Mouse (Mus musculus): Measurements from ENCODE around the gene Tsacc. TPM values are rescaled to one million over a fixed set of nuclear protein-coding genes. Genes with fewer than 3 reads are reported as not detected.
A peak's percentile ranks its signal among the peaks of the same experiment; 100 is the strongest.

Tsacc gene
- 4.3 and 8.6 TPM in 2 replicates for polyA plus RNA-seq (2012; rRNA removed)
- 9.4 and 14.3 TPM in 2 replicates for polyA plus RNA-seq (2014; fragmentation: Nextera tagmentation; extraction: Ambion mirVana)

GRCm38 (mm10) chr3:88296561-88297318 is at the start of gene Tsacc, which contains the start of gene Cct3:
Gene Tsacc (minus strand): TSS chr3:88296999.
Gene Cct3 (plus strand): TSS chr3:88297116.
- under 1% methylated on average over 44 of the region's 44 CpGs for WGBS
- ATAC-seq (ENCODE audit: low FRiP score, low read depth) (peak; percentile 98), DNase-seq (ENCODE audit: low spot score) (peak; percentile 98)
- Histone ChIP-seq H3K9ac (ENCODE audit: low read depth, low read length, severe bottlenecking) (peak within 1 kb of the TSS; percentile 84), H3K27ac (replicated peaks; ENCODE audit: low read depth, low read length) (peak within 1 kb of the TSS; percentile 86), H3K4me1 (ENCODE audit: control insufficient read depth, insufficient read depth, low read length) (peaks cover 12% of the 10 kb centered on the region), H3K27me3 (ENCODE audit: control insufficient read depth, insufficient read depth, low read length) (no peaks in the 10 kb centered on the region), H3K9me3 (ENCODE audit: control insufficient read depth, low read length) (no peaks in the 10 kb centered on the region), H3K4me3 (replicated peaks; ENCODE audit: low read length) (peak within 1 kb of the TSS; percentile 80), H3K36me3 (ENCODE audit: control insufficient read depth, insufficient read depth, low read length) (peaks cover 26% of the 10 kb centered on the region), H3K4me2 (replicated peaks; ENCODE audit: low read depth, low read length, severe bottlenecking) (peak within 1 kb of the TSS; percentile 70)
- TF ChIP-seq POLR2A (IDR thresholded peaks at IDR 0.05; ENCODE audit: borderline replicate concordance, extremely low read depth, insufficient read depth, insufficient read length), result peak; percentile 79; the same call in 1 of the 2 replicates

- ATAC-seq (ENCODE audit: low FRiP score, low read depth) (no peak), DNase-seq (ENCODE audit: low spot score) (no peak)
- Histone ChIP-seq H3K9ac (ENCODE audit: low read depth, low read length, severe bottlenecking) (no peak overlapping the region), H3K9me3 (ENCODE audit: control insufficient read depth, low read length) (no peaks in the 10 kb centered on the region), H3K27ac (replicated peaks; ENCODE audit: low read depth, low read length) (no peak overlapping the region), H3K27me3 (ENCODE audit: control insufficient read depth, insufficient read depth, low read length) (no peaks in the 10 kb centered on the region), H3K4me1 (ENCODE audit: control insufficient read depth, insufficient read depth, low read length) (peaks cover 12% of the 10 kb centered on the region), H3K36me3 (ENCODE audit: control insufficient read depth, insufficient read depth, low read length) (peaks cover 27% of the 10 kb centered on the region), H3K4me3 (replicated peaks; ENCODE audit: low read length) (no peak overlapping the region), H3K4me2 (replicated peaks; ENCODE audit: low read depth, low read length, severe bottlenecking) (no peak overlapping the region)
- TF ChIP-seq POLR2A (IDR thresholded peaks at IDR 0.05; ENCODE audit: borderline replicate concordance, extremely low read depth, insufficient read depth, insufficient read length), result no peak
- 81% methylated on average over 3 of the region's 3 CpGs for WGBS
These were observed 42.2 kb upstream of the Tsacc start for GRCm38 (mm10) chr3:88339006-88339405.

DNA sequence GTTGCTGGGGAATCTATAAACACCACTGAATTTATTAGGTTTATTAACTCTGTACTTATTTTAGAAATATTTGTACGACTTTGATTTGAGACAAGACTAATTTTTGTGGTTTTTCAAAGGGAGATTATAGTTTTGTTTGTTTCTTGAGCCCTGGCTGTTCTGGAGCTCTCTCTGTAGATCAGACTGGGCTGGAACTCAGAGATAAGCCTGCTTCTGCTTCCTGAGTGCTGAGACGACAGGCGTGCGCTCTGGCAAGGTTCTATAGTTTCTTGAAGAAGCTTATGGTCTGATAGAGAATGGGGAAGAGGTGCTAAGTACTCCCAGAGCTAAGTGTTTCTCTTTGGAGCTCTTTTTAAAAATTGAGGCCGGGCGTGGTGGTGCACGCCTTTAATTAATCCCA is 41.5 kb upstream of the Tsacc start:
- peaks cover 12% of the 10 kb centered on the region for H3K4me1 ChIP-seq (ENCODE audit: control insufficient read depth, insufficient read depth, low read length)
- ATAC-seq (ENCODE audit: low FRiP score, low read depth) (no peak), DNase-seq (ENCODE audit: low spot score) (no peak)
- H3K27me3 ChIP-seq (ENCODE audit: control insufficient read depth, insufficient read depth, low read length), result no peaks in the 10 kb centered on the region
- H3K9ac ChIP-seq (ENCODE audit: low read depth, low read length, severe bottlenecking), result no peak overlapping the region
- H3K9me3 ChIP-seq (ENCODE audit: control insufficient read depth, low read length), result no peaks in the 10 kb centered on the region
- H3K27ac ChIP-seq (replicated peaks; ENCODE audit: low read depth, low read length), result no peak overlapping the region
- 89% methylated on average over 7 of the region's 7 CpGs for WGBS
- H3K36me3 ChIP-seq (ENCODE audit: control insufficient read depth, insufficient read depth, low read length), result peaks cover 20% of the 10 kb centered on the region
- H3K4me3 ChIP-seq (replicated peaks; ENCODE audit: low read length), result no peak overlapping the region
- no peak overlapping the region for H3K4me2 ChIP-seq (replicated peaks; ENCODE audit: low read depth, low read length, severe bottlenecking)
- TF ChIP-seq POLR2A (IDR thresholded peaks at IDR 0.05; ENCODE audit: borderline replicate concordance, extremely low read depth, insufficient read depth, insufficient read length), result no peak

DNA sequence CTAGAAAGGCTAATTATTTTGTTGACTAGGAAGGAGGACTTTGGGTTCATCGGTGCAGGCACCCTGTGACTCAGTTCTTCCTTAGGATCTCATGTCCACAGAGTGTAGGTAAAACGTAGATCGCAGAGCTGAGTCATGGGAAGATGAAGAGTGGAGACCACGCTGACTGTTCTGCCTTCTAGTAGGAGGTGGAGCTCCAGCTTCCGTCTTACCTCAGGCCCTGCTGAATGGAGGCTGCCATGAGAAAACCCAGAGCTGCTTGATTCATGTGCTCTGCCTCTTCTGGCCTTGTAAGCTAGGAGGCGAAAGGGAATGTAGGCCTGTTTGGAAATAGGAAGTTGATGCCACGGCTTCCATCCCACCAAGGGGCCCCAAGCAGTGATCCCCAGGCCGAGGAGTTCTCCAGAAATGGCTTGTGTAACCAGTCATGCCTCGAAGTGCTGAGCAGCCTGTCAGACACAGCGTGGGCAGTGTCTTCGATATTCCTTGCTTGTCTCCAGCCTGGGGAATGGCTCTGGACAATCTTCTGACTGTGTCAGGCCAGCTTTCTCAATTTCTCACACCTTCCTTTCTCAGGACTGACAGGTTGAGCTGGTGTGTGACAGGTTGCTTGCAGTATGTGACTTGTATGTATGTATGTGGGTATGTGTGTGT is 40.7 kb upstream of the Tsacc start:
- Histone ChIP-seq H3K9ac (ENCODE audit: low read depth, low read length, severe bottlenecking) (peak overlapping the region; percentile 41; the same call in 1 of the 2 replicates), H3K4me3 (replicated peaks; ENCODE audit: low read length) (0 out of 2 replicates have a peak overlapping the region, but pooled peaks have one; percentile 80)
- WGBS, result 80% methylated on average over 11 of the region's 11 CpGs

More for the DNA sequence above, 40.7 kb upstream of the Tsacc start:
- no peaks in the 10 kb centered on the region for H3K9me3 ChIP-seq (ENCODE audit: control insufficient read depth, low read length)
- DNase-seq (ENCODE audit: low spot score), result no peak
- H3K27ac ChIP-seq (replicated peaks; ENCODE audit: low read depth, low read length), result no peak overlapping the region
- peaks cover 12% of the 10 kb centered on the region for H3K36me3 ChIP-seq (ENCODE audit: control insufficient read depth, insufficient read depth, low read length)
- no peak for ATAC-seq (ENCODE audit: low FRiP score, low read depth)
- peaks cover 12% of the 10 kb centered on the region for H3K4me1 ChIP-seq (ENCODE audit: control insufficient read depth, insufficient read depth, low read length)
- H3K4me2 ChIP-seq (replicated peaks; ENCODE audit: low read depth, low read length, severe bottlenecking), result peak overlapping the region; percentile 64; the same call in 1 of the 2 replicates
- no peak for TF ChIP-seq POLR2A (IDR thresholded peaks at IDR 0.05; ENCODE audit: borderline replicate concordance, extremely low read depth, insufficient read depth, insufficient read length)
- no peaks in the 10 kb centered on the region for H3K27me3 ChIP-seq (ENCODE audit: control insufficient read depth, insufficient read depth, low read length)
